Mouse (Mus musculus) brain, adult 2 months (tissue): Measurements from ENCODE around the gene Brd7.

Experiments
- DNase-seq: peaks from one replicate; pipeline ENCODE4 v3.0.0; 2011; ENCODE audit warnings: low read depth, low spot score

Gene Brd7

GRCm38 (mm10) chr8:88357226-88357933 is 4.6 kb downstream of the Brd7 start:
- DNase-seq = no peak

- no peak for DNase-seq
Observed at GRCm38 (mm10) chr8:88349046-88349445, 12.9 kb downstream of the Brd7 start.

- no peak for DNase-seq
Observed at GRCm38 (mm10) chr8:88342026-88342425, 20.0 kb downstream of the Brd7 start.

DNA sequence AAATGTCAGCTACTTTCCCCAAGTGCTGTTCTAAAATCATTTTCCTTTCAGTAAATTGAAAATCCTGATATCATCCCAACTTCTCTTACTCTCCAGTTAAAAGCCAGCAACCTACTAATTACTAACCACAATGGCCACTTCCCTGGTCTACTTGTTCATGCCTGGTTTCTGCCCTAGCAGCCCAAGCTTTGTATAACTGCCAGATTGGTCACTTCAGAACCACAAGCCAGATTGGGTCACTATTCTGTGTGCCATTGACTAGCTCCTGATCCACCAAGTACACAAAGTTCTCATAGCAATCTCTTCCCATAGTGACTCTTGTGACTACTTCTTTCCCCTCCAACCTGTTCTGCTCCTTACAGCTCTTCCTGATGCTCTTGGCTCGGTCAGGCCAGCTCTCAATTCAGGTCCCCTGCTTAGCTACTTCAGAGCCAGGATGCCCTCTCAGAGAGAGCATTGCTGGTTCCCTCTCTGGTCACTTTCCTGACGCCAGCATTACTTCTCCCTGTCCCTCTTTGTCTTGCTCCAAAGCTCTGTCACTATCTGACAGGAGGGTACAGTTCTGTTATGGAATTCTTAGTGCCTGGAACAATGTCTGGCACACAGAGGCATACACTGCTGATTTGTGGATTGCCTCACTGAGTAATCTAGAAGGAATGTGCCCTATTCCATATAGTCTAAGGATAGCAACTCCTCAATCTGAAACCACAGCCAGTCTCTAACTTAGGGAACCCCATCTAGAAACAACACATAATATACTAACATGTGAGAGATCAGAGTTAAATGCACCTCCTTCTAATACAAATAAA is 21.9 kb downstream of the Brd7 start:
- DNase-seq = no peak

GRCm38 (mm10) chr8:88339221-88339620 is 22.8 kb downstream of the Brd7 start:
- DNase-seq = peak; percentile 73

DNA sequence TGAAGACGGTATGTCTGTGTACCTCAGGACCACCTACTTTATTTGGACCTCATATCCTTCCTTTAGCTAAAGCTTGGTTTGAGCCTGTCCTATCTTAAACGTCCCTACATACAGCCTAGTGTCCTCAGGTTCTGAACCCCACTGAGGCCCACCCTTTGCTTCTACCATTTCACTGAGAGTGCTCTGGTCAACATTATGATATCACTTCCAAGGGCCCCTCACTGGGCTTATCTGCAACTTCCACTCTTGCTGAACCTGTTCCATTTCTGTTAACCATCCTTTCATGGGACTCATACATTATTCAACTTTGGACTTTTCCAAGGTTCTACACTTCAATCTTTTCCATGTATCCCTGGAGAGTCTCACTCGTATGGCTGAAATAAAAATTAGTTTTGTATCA is 27.0 kb downstream of the Brd7 start:
- DNase-seq = no peak

DNA sequence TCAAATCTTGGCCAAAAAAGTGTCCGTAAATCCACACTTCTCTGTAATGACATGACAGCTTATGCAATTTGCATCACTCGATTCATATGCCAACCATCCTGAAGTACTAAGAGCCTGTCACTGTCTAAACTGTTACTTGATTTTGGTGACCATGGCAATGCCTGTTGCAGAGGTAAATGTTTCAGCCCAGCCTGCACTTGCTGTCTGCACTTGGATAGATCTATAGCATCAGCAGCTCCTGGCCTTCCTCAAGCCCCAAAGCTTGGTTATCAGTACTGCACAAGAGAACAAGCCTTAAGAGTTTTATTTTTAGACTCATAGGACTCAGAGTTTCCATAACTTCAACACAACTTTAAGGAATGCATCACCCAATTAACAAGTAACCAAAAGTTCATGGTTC is 27.6 kb downstream of the Brd7 start:
- no peak for DNase-seq

DNA sequence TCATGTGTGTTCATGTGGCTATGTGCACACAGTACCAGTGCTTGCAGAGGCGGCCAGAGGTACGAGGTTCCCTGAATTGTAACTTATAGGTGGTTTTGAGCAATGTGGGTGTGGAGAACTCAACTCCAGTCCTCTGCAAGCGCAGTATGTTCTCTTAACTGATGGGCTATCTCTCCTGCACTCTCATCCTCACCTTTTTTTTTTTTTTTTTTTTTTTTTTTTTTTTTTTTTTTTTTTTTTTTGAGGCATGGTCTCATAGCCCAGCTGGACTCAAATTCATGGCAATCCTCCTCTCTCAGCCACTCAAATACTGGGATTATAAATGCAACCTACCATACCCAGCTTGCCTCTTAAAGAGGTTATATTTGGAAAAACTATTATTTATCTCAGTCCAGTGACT is 31.2 kb downstream of the Brd7 start:
- DNase-seq = no peak

- DNase-seq = peak; percentile 62
Observed at GRCm38 (mm10) chr8:88328689-88329088, 33.3 kb downstream of the Brd7 start.

DNA sequence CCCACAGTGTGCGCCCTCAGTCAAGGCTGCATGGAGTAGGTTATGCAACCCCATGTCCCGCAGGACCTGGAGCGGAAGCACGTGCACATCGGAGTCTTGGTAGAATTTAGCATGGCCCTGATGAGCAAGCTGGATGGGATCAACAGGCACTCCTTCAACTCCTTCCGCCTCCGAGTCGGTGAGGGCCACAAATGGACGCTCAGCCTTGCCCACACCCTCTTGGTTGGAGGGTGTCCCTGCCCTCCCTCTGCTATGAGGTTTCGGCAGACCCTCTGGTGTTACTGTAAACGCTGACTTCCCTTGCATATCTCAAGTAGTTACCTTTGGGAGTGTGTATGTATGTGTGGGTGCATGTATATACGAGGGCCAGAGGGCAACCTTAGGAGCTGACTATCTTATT is 35.7 kb downstream of the Brd7 start:
- no peak for DNase-seq

DNA sequence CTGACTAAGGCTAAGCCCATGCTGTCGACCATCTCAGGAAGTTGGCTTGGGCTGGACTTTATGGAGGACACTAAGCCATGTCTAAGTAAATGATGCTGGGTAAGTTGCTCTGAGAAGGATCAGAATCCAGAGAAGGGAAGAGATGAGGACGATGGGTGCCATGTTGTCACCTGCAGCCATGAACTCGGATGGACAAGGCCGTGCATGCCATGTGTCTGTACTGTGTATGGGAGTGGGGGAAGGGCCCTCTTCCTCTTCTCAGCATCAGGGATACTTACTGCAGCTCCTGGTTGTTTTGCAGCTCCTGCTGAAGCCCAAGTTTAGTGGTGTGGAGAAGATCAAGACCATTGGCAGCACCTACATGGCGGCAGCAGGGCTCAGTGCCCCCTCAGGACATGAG is 36.2 kb downstream of the Brd7 start:
- no peak for DNase-seq

DNA sequence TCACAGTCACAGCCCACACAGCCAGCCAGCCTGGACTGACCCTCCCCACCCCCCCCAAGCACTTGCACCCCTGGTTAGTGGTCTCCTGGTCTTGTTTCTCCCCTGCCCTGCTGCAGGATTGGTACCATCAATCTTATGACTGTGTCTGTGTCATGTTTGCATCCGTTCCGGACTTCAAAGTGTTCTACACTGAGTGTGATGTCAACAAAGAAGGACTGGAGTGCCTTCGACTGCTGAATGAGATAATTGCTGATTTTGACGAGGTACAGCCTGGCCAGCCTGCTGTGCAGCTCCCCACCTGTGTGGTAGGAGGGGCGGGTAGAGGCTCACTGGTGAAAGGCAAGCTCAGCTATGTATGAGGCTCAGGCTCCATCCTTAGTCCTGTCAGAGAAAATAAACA is 36.7 kb downstream of the Brd7 start:
- DNase-seq = no peak

DNA sequence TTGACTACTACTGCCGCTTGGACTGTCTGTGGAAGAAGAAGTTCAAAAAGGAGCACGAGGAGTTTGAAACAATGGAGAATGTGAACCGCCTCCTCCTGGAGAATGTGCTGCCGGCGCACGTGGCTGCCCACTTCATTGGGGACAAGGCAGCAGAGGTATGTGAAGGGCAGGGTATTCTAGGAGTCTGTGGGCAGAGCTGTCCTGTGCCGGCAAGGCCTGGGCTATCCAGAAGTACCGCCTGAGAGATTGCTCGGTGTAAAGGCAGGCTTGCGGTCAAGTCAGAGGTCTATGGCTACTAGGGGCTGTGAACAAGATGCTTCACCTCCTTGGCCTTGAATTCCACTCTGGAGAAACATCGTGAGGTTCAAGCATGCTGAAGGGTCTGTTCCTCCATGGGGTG is 37.2 kb downstream of the Brd7 start:
- no peak for DNase-seq

- DNase-seq = no peak
Observed at GRCm38 (mm10) chr8:88323523-88323922, 38.5 kb downstream of the Brd7 start.

- DNase-seq = no peak
Observed at GRCm38 (mm10) chr8:88321387-88321786, 40.6 kb downstream of the Brd7 start.

- DNase-seq = no peak
Observed at GRCm38 (mm10) chr8:88320134-88320533, 41.9 kb downstream of the Brd7 start.

- no peak for DNase-seq
Observed at GRCm38 (mm10) chr8:88318151-88318550, 43.8 kb downstream of the Brd7 start.

DNA sequence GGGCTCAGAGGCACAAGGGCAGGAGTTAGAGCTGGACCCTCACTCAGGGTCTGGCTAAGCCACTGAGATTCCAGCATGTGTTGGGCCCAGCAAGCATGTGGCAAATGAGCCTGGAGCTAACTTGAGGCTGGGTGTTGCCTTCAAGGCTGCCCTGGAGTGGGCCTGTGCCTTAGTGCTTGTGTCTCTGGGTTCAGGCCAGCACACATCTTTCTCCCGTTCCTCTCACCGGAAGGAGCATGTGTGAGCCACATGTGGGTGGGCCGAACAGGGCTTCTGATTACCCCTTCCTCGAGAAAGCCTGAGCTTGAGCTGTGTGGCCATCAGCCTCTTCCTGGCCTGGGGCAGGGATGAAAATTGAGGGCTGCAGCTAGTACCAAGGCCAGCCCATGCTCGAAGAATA is 44.7 kb downstream of the Brd7 start:
- DNase-seq = no peak

DNA sequence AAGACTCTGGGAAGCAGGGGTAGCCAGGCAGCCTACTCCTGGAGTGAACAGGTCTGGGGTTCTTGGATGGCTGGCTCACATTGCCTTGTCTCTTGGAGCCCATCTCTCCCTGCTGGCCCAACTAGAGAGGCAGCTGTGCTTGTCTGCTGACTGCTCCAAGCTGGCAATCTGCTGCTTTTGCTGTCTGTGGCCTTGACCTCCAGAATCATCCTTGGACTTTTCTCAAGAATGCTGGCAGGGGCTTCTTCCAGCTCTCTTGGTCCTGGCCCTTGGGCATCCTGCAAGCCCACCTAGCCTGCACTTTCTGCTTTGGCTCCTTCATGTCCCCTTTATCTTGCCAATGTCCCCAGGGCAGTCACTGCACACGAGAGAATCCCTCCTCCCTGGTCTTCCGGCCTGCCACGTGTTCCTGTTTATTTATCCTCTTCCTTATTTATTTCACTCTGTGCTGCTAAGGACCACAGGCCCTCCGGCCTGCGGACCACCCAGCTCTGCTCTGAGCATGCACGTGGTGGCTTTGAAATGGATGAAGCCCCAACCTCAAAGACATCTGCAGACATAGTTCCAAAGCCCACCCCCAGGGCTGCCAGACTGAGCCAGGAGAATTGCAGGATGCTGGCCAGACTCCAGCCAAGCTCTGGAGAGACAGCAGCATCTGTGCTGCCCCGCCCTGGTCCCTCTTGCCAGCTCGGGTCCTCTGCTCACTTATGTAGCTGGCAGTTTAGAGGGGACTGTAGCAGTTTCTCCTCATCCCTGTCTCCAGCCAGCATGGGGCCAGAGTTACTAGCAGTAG is 45.7 kb downstream of the Brd7 start:
- DNase-seq = peak; percentile 42

DNA sequence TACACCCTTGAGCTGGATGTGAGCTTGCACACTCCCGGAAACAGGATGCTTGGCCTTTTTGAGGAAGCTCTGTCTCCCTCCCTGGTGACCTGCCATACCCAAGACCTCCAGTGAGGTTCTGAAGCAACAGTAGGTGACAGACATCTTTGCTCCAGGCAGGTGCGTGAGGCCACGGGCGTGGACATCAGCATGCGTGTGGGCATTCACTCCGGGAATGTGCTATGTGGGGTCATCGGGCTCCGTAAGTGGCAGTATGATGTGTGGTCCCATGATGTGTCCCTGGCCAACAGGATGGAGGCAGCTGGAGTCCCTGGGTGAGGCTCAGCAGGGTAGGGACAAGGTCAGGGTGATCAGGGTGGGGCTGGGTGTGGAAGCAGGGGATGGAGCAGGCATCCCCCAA is 46.7 kb downstream of the Brd7 start:
- no peak for DNase-seq

- DNase-seq = no peak
Observed at GRCm38 (mm10) chr8:88313991-88314390, 48.0 kb downstream of the Brd7 start.

GRCm38 (mm10) chr8:88312966-88313365 is 49.0 kb downstream of the Brd7 start:
- DNase-seq = peak; percentile 32
